ENCODE assay signal across 8 mouse cellular contexts in the genomic region with DNA sequence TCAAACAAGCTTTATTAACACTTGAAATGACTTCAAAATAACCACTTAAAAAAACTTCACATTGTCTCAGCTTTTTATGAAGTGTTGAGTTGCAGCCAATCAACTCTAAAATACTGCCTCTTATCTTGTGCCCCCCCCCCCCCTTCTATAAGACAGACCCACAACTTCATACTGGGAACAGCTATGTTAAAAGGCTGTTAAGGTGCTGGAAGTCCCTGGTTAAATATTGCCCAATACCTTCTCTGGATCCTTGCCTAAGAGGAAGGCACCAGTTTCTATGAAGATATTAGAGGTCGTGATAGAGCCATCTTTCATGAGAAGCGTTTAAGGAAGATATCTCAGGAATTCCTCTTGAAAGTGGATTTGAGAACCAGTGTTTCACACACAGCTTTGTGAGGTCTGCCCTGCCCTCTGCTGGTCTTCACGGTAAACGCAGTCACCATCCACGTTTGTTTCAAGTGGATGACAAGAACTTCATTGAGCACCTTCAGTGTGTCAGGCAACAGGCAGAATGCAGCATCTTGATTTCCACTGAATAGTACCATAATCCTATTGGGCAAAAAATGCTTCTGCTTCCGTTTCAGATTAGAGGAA.
A peak's percentile ranks its signal among the peaks of the same experiment; 100 is the strongest.
DNase-seq lines count a peak whose midpoint lies in the region; ATAC-seq and TF ChIP-seq lines count a peak whose summit lies in the region.

No protein-coding gene starts in this region.

- no peaks in the 10 kb centered on the region for H3K27me3 ChIP-seq in hindbrain, embryonic 10.5 days (ENCODE audit: insufficient read depth, poor library complexity, severe bottlenecking)
- no peaks in the 10 kb centered on the region for H3K27me3 ChIP-seq in hindbrain, embryonic 13.5 days
- H3K27me3 ChIP-seq in embryonic facial prominence, embryonic 14.5 days (replicated peaks; ENCODE audit: control insufficient read depth, insufficient read depth, low read length): no peaks in the 10 kb centered on the region
- no peaks in the 10 kb centered on the region for H3K27me3 ChIP-seq in hindbrain, embryonic 16.5 days (replicated peaks; ENCODE audit: control insufficient read depth, insufficient read depth, low read length)
- H3K27me3 ChIP-seq in midbrain, embryonic 12.5 days: peaks cover 4% of the 10 kb centered on the region
- H3K27me3 ChIP-seq in testis, adult 2 months (ENCODE audit: control insufficient read depth, insufficient read depth, low read length): no peaks in the 10 kb centered on the region

- TF ChIP-seq POLR2A in bone marrow, adult 2 months (IDR thresholded peaks at IDR 0.05; ENCODE audit: borderline replicate concordance, control insufficient read depth, low read depth, low read length): no peak
- TF ChIP-seq POLR2A in testis, adult 2 months (IDR thresholded peaks at IDR 0.05; ENCODE audit: control insufficient read depth, low read depth, low read length): no peak

- H3K27ac ChIP-seq in hindbrain, embryonic 10.5 days: no peak overlapping the region
- H3K27ac ChIP-seq in hindbrain, embryonic 13.5 days: no peak overlapping the region
- H3K27ac ChIP-seq in bone marrow, adult 2 months (ENCODE audit: control insufficient read depth, insufficient read depth, low read depth, low read length, poor library complexity): no peak overlapping the region
- H3K27ac ChIP-seq in embryonic facial prominence, embryonic 14.5 days (replicated peaks; ENCODE audit: low read depth, low read length): no peak overlapping the region
- H3K27ac ChIP-seq in hindbrain, embryonic 16.5 days (ENCODE audit: low read depth, low read length): no peak overlapping the region
- no peak overlapping the region for H3K27ac ChIP-seq in midbrain, embryonic 12.5 days (replicated peaks)
- H3K27ac ChIP-seq in testis, adult 2 months (ENCODE audit: control insufficient read depth, insufficient read depth, low read depth, low read length): no peak overlapping the region

- no peaks in the 10 kb centered on the region for H3K36me3 ChIP-seq in hindbrain, embryonic 10.5 days
- no peaks in the 10 kb centered on the region for H3K36me3 ChIP-seq in hindbrain, embryonic 13.5 days
- no peaks in the 10 kb centered on the region for H3K36me3 ChIP-seq in embryonic facial prominence, embryonic 14.5 days (ENCODE audit: control insufficient read depth, insufficient read depth, low read length)
- no peaks in the 10 kb centered on the region for H3K36me3 ChIP-seq in hindbrain, embryonic 16.5 days (ENCODE audit: control insufficient read depth, insufficient read depth, low read length)
- H3K36me3 ChIP-seq in midbrain, embryonic 12.5 days: no peaks in the 10 kb centered on the region
- H3K36me3 ChIP-seq in testis, adult 2 months (ENCODE audit: control insufficient read depth, insufficient read depth, low read length): no peaks in the 10 kb centered on the region

- 7% methylated on average over 6 of the region's 6 CpGs for WGBS in hindbrain, embryonic 10.5 days
- WGBS in hindbrain, embryonic 13.5 days: 6% methylated on average over 6 of the region's 6 CpGs
- under 1% methylated on average over 6 of the region's 6 CpGs for WGBS in bone marrow, adult 2 months
- 4% methylated on average over 6 of the region's 6 CpGs for WGBS in embryonic facial prominence, embryonic 14.5 days
- 4% methylated on average over 6 of the region's 6 CpGs for WGBS in hindbrain, embryonic 16.5 days
- WGBS in midbrain, embryonic 12.5 days: 2% methylated on average over 6 of the region's 6 CpGs

- H3K9me3 ChIP-seq in hindbrain, embryonic 10.5 days: no peaks in the 10 kb centered on the region
- H3K9me3 ChIP-seq in hindbrain, embryonic 13.5 days: no peaks in the 10 kb centered on the region
- no peaks in the 10 kb centered on the region for H3K9me3 ChIP-seq in embryonic facial prominence, embryonic 14.5 days (ENCODE audit: control insufficient read depth, low read length)
- no peaks in the 10 kb centered on the region for H3K9me3 ChIP-seq in hindbrain, embryonic 16.5 days (ENCODE audit: control insufficient read depth, low read length)
- no peaks in the 10 kb centered on the region for H3K9me3 ChIP-seq in midbrain, embryonic 12.5 days

- TF ChIP-seq CTCF in bone marrow, adult 2 months (IDR thresholded peaks at IDR 0.05; ENCODE audit: control insufficient read depth, insufficient read depth, low read length): peak; percentile 82
- peak; percentile 66; the same call in 1 of the 2 replicates for TF ChIP-seq CTCF in testis, adult 2 months (IDR thresholded peaks at IDR 0.05; ENCODE audit: control insufficient read depth, insufficient read depth, insufficient replicate concordance, low read depth, low read length)

- no peak overlapping the region for H3K4me3 ChIP-seq in hindbrain, embryonic 10.5 days
- H3K4me3 ChIP-seq in hindbrain, embryonic 13.5 days: no peak overlapping the region
- H3K4me3 ChIP-seq in bone marrow, adult 2 months (replicated peaks; ENCODE audit: control insufficient read depth, low read depth, low read length): no peak overlapping the region
- H3K4me3 ChIP-seq in embryonic facial prominence, embryonic 14.5 days (ENCODE audit: low read depth, low read length): no peak overlapping the region
- no peak overlapping the region for H3K4me3 ChIP-seq in hindbrain, embryonic 16.5 days (ENCODE audit: low read length)
- no peak overlapping the region for H3K4me3 ChIP-seq in midbrain, embryonic 12.5 days
- H3K4me3 ChIP-seq in testis, adult 2 months (ENCODE audit: control insufficient read depth, low read depth, low read length): no peak overlapping the region

- H3K4me1 ChIP-seq in hindbrain, embryonic 10.5 days (replicated peaks): peaks cover 11% of the 10 kb centered on the region
- peaks cover 12% of the 10 kb centered on the region for H3K4me1 ChIP-seq in hindbrain, embryonic 13.5 days (replicated peaks)
- no peaks in the 10 kb centered on the region for H3K4me1 ChIP-seq in bone marrow, adult 2 months (ENCODE audit: control insufficient read depth, insufficient read depth, low read length)
- H3K4me1 ChIP-seq in embryonic facial prominence, embryonic 14.5 days (ENCODE audit: control insufficient read depth, insufficient read depth, low read length): no peaks in the 10 kb centered on the region
- no peaks in the 10 kb centered on the region; the same call in 1 of the 2 replicates for H3K4me1 ChIP-seq in hindbrain, embryonic 16.5 days (ENCODE audit: control insufficient read depth, insufficient read depth, low read depth, low read length)
- H3K4me1 ChIP-seq in midbrain, embryonic 12.5 days: peaks cover 17% of the 10 kb centered on the region; the same call in 1 of the 2 replicates
- no peaks in the 10 kb centered on the region for H3K4me1 ChIP-seq in testis, adult 2 months (ENCODE audit: control insufficient read depth, insufficient read depth, low read length)

- no peak for ATAC-seq in hindbrain, embryonic 13.5 days (ENCODE audit: low FRiP score)
- ATAC-seq in embryonic facial prominence, embryonic 14.5 days (ENCODE audit: low read depth): 0 out of 2 replicates have a peak, but pooled peaks have one; percentile 37
- 0 out of 2 replicates have a peak, but pooled peaks have one; percentile 52 for ATAC-seq in hindbrain, embryonic 16.5 days
- peak; percentile 34; the same call in 1 of the 2 replicates for ATAC-seq in midbrain, embryonic 12.5 days (ENCODE audit: low FRiP score, low read depth)

- no peak overlapping the region for H3K4me2 ChIP-seq in hindbrain, embryonic 13.5 days
- H3K4me2 ChIP-seq in embryonic facial prominence, embryonic 14.5 days (ENCODE audit: low read depth, low read length): no peak overlapping the region
- no peak overlapping the region for H3K4me2 ChIP-seq in hindbrain, embryonic 16.5 days (ENCODE audit: low read length)
- H3K4me2 ChIP-seq in midbrain, embryonic 12.5 days (replicated peaks): no peak overlapping the region

- peak; percentile 78 for DNase-seq in hindbrain, embryonic 10.5 days (ENCODE audit: low spot score)
- DNase-seq in embryonic facial prominence, embryonic 14.5 days (ENCODE audit: low spot score): peak; percentile 86
- DNase-seq in left cerebral cortex, adult 8-10 months (ENCODE audit: low spot score in 2 of 2): peak; percentile 54 to 82

- no peak overlapping the region for H3K9ac ChIP-seq in hindbrain, embryonic 13.5 days
- H3K9ac ChIP-seq in embryonic facial prominence, embryonic 14.5 days (ENCODE audit: low read depth, low read length): no peak overlapping the region
- H3K9ac ChIP-seq in hindbrain, embryonic 16.5 days (ENCODE audit: low read depth, low read length): no peak overlapping the region
- no peak overlapping the region for H3K9ac ChIP-seq in midbrain, embryonic 12.5 days (replicated peaks)
